Mouse (Mus musculus): Measurements from ENCODE around the gene Duoxa1.

DNA sequence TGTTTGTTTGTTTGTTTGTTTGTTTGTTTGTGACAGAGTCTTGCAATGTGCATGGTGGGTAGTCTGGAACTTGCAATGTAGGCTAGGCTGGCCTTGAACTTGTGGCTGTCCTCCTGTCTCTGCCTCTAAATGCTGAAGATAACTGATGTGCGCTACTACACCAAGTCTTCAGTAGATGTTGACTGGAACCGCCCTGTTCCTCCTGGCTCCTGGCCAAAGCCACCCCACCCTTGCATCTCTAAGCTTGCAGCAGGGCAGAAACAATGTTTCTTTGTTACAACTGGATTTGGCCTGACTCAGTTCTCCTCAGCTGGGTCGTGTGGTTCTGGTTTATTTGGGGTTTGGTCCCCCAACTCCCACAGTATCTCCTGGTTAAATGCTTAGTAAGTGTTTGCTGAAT lies 20.6 kb upstream of the Duoxa1 start:
- TF ChIP-seq CTCF (IDR thresholded peaks at IDR 0.05; ENCODE audit: low read depth) (no peak), EP300 (IDR thresholded peaks at IDR 0.05; ENCODE audit: low read depth) (no peak)
